10 mouse cellular contexts compared by ENCODE assay signal in the genomic region with DNA sequence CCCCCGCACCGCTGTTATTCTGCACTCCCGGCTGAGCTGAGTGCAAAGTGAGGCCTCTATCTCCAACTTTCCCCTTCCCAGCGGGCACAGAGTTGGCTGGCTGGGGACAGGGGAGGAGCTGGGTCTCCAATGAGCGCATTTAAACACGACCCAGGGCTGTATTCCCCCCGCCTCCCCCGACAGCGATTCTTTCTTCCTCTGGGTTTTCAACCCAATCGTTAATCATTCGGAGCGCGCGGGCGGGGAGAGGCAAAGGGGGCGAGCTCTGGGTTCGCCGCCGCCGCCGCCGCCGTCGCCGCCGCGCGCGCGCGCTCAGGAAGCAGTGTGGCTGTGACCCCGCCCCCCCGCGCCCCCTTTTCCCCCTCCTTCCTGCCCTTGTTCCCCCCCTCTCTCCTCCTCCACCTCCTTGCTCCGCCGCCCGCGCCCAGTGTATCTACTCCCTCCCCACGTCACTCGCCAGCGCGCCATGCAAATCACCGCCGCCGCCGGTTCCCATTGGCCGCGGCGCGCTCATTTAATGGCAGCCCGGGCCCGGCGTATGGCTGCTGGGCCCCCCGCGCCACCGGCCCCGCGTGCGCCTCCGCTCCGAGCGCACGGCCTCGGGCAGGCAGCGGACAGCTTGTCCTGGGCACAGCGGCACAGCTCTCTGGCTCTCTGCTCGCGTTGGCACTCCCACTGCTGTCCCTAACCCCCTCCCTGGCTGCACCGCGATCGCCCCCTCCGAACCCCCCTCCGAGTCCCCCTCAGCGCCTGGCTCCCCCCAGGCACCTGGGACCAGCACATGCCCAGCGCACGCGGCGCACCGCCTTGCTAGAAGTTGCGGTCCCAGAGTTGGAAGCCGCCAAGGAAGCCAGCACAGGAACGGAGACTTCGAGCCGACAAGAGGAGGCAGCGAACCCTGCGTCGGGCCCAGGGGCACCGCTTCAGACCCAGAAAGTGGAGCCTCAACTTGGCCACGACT. TPM values are rescaled to one million over a fixed set of nuclear protein-coding genes. Genes with fewer than 3 reads are reported as not detected.
DNase-seq lines count a peak whose midpoint lies in the region; ATAC-seq and TF ChIP-seq lines count a peak whose summit lies in the region.
"Had no signal": no experiment of that assay in that cellular context is flagged by ENCODE, and none has a peak within 500 bp of the region (broad histone marks: within the 10 kb centered on the region; RNA-seq: fewer than 3 reads in every experiment).

TSS of gene Sox1 (plus strand) at position 225 of the 961 bp plus-strand sequence.

- ATAC-seq in heart, embryonic 13.5 days (ENCODE audit: extremely low read depth, insufficient number of reproducible peaks, low FRiP score, low TSS enrichment) = no peak
- ATAC-seq in forebrain, embryonic 14.5 days = peak; percentile 90
- ATAC-seq in midbrain, embryonic 11.5 days (ENCODE audit: low FRiP score) = peak; percentile 91

- peaks cover 27% of the 10 kb centered on the region for H3K4me1 ChIP-seq in heart, embryonic 13.5 days
- peaks cover 20% of the 10 kb centered on the region for H3K4me1 ChIP-seq in forebrain, embryonic 14.5 days (ENCODE audit: control insufficient read depth, insufficient read depth, low read length)
- H3K4me1 ChIP-seq in midbrain, embryonic 11.5 days (ENCODE audit: control insufficient read depth, insufficient read depth, low read length) = peaks cover 12% of the 10 kb centered on the region

- peaks cover 99% of the 10 kb centered on the region for H3K27me3 ChIP-seq in heart, embryonic 13.5 days (replicated peaks)
- H3K27me3 ChIP-seq in forebrain, embryonic 14.5 days (replicated peaks; ENCODE audit: control insufficient read depth, insufficient read depth, low read length) = peaks cover 11% of the 10 kb centered on the region
- H3K27me3 ChIP-seq in midbrain, embryonic 11.5 days (ENCODE audit: control insufficient read depth, insufficient read depth, low read length) = peaks cover 46% of the 10 kb centered on the region

- no peak for DNase-seq in heart, postnatal 4 days
- DNase-seq in brain, embryonic 14.5 days (ENCODE audit: low read depth) = peak; percentile 98
- DNase-seq in forebrain, embryonic 14.5 days (ENCODE audit: low spot score) = peak; percentile 97
- DNase-seq in layer of hippocampus, adult 8-10 months (ENCODE audit: low spot score in 2 of 2) = peak; percentile 70 to 75
- peak; percentile 98 for DNase-seq in midbrain, embryonic 11.5 days (ENCODE audit: low spot score, missing footprints)
- peak; percentile 42 for DNase-seq in telencephalon, adult 2 months (ENCODE audit: low read depth, low spot score)
- no peak for DNase-seq in gastrocnemius, adult 8-10 months (ENCODE audit: low spot score in 2 of 2)

- H3K27ac ChIP-seq in heart, embryonic 13.5 days (replicated peaks) = no peak within 1 kb of the TSS
- H3K27ac ChIP-seq in forebrain, embryonic 14.5 days (ENCODE audit: low read depth, low read length) = peak within 1 kb of the TSS; percentile 96
- H3K27ac ChIP-seq in midbrain, embryonic 11.5 days (ENCODE audit: low read depth, low read length) = peak within 1 kb of the TSS; percentile 97

- TF ChIP-seq CTCF in brain, embryonic 14.5 days (IDR thresholded peaks at IDR 0.05; ENCODE audit: borderline replicate concordance, extremely low read depth, insufficient read depth, insufficient read length) = no peak

- TF ChIP-seq POLR2A in brain, embryonic 14.5 days (IDR thresholded peaks at IDR 0.05; ENCODE audit: borderline replicate concordance, extremely low read depth, insufficient read depth, insufficient read length, poor library complexity, severe bottlenecking) = peak; percentile 95

- WGBS in heart, embryonic 13.5 days = under 1% methylated on average over 82 of the region's 89 CpGs
- WGBS in forebrain, embryonic 14.5 days = under 1% methylated on average over 81 of the region's 89 CpGs
- WGBS in midbrain, embryonic 11.5 days = 1% methylated on average over 67 of the region's 89 CpGs

- H3K9ac ChIP-seq in heart, embryonic 13.5 days = no peak within 1 kb of the TSS
- H3K9ac ChIP-seq in forebrain, embryonic 14.5 days (ENCODE audit: low read length) = peak within 1 kb of the TSS; percentile 99
- peak within 1 kb of the TSS; percentile 98 for H3K9ac ChIP-seq in midbrain, embryonic 11.5 days (ENCODE audit: low read length)

- no peaks in the 10 kb centered on the region for H3K36me3 ChIP-seq in heart, embryonic 13.5 days
- peaks cover 8% of the 10 kb centered on the region for H3K36me3 ChIP-seq in forebrain, embryonic 14.5 days (ENCODE audit: control insufficient read depth, insufficient read depth, low read length)
- no peaks in the 10 kb centered on the region for H3K36me3 ChIP-seq in midbrain, embryonic 11.5 days (ENCODE audit: control insufficient read depth, insufficient read depth, low read length)
- H3K36me3 ChIP-seq: G1E had no signal

- H3K4me2 ChIP-seq in heart, embryonic 13.5 days = peak within 1 kb of the TSS; percentile 72
- peak within 1 kb of the TSS; percentile 89 for H3K4me2 ChIP-seq in forebrain, embryonic 14.5 days (ENCODE audit: low read length)
- peak within 1 kb of the TSS; percentile 83 for H3K4me2 ChIP-seq in midbrain, embryonic 11.5 days

- peak within 1 kb of the TSS; percentile 53 for H3K4me3 ChIP-seq in heart, embryonic 13.5 days
- H3K4me3 ChIP-seq in forebrain, embryonic 14.5 days (ENCODE audit: low read depth, low read length) = peak within 1 kb of the TSS; percentile 73
- peak within 1 kb of the TSS; percentile 93 for H3K4me3 ChIP-seq in midbrain, embryonic 11.5 days (ENCODE audit: low read depth, low read length)

- H3K9me3 ChIP-seq in heart, embryonic 13.5 days = no peaks in the 10 kb centered on the region
- H3K9me3 ChIP-seq in forebrain, embryonic 14.5 days (replicated peaks; ENCODE audit: control insufficient read depth, low read length) = no peaks in the 10 kb centered on the region
- H3K9me3 ChIP-seq in midbrain, embryonic 11.5 days (ENCODE audit: control insufficient read depth, low read length) = no peaks in the 10 kb centered on the region

RNA-seq across cellular contexts. Expression of gene Sox1, which starts in this region (rescaled TPM):
- polyA plus RNA-seq in heart, embryonic 13.5 days (2015; fragmentation: Nextera tagmentation; extraction: Ambion mirVana) = not detected in 2 replicates
- not detected for total RNA-seq in heart, postnatal 4 days (2021)
- polyA plus RNA-seq in brain, embryonic 14.5 days (2012; rRNA removed) = 23.5 and 30.1 TPM in 2 replicates
- polyA plus RNA-seq in forebrain, embryonic 14.5 days (2014; fragmentation: Nextera tagmentation; extraction: Ambion mirVana) = 5.7 and 6.1 TPM in 2 replicates
- total RNA-seq in layer of hippocampus, adult 8-10 months (2022) = 10 to 100 TPM in 2 of 4 experiments, 1 to 10 TPM in 2; 9.3 to 10.7 (median 10.1) TPM
- 8.2 and 8.7 TPM in 2 replicates for polyA plus RNA-seq in midbrain, embryonic 11.5 days (2014; fragmentation: Nextera tagmentation; extraction: Ambion mirVana)
- not detected for total RNA-seq in gastrocnemius, adult 8-10 months (2022)
- total RNA-seq: heart, postnatal 14 days had no signal
- polyA plus RNA-seq: G1E had no signal

Comparison
In these comparisons a context has a peak if more than half of its experiments do, and no peak if none do; other contexts are left out.
1. RNA of gene Sox1 (total RNA-seq): 9.3 to 10.7 TPM in layer of hippocampus, adult 8-10 months; not detected in heart, postnatal 4 days and not detected in gastrocnemius, adult 8-10 months; every median in the first group is over 10 times any median in the second.
2. DNase-seq: peak in brain, embryonic 14.5 days (single experiment), forebrain, embryonic 14.5 days (single experiment), layer of hippocampus, adult 8-10 months (2 of 2), midbrain, embryonic 11.5 days (single experiment) and telencephalon, adult 2 months (single experiment); none in heart, postnatal 4 days (single experiment) and gastrocnemius, adult 8-10 months (0 of 2).
3. Peak in every context shown above with its lines, with median percentiles within 50 percentile points of each other: H3K4me2 ChIP-seq and H3K4me3 ChIP-seq.